Mouse (Mus musculus) liver, postnatal 0 days (tissue): Measurements from ENCODE around the gene Klhdc9. TPM values are rescaled to one million over a fixed set of nuclear protein-coding genes. Genes with fewer than 3 reads are reported as not detected.

ENCODE experiments used
- ATAC-seq: fragments of 200-750 bp; cut with Nextera tagmentation; 2 replicates; pipeline ENCODE4 v1.8.0; 2017; ENCODE audit warnings: mild to moderate bottlenecking, moderate library complexity
- DNase-seq: peaks from one replicate; pipeline ENCODE4 v3.0.0-alpha.2; 2016
- H3K27ac ChIP-seq: fragments of 300-500 bp; sonication (generic); 2 replicates; pipeline ENCODE4 v1.5.1; 2014; ENCODE audit warnings: antibody characterized with exemption, moderate library complexity, mild to moderate bottlenecking, low read depth
- H3K27me3 ChIP-seq: fragments of 300-500 bp; sonication (generic); 2 replicates; pipeline ENCODE4 v1.6.1; 2014; ENCODE audit warnings: low read length, control low read depth, mixed read lengths; ENCODE audit not compliant: insufficient read depth
- H3K36me3 ChIP-seq: fragments of 300-500 bp; sonication (generic); replicated peaks from 2 replicates; pipeline ENCODE4 v1.6.1; 2014; ENCODE audit warnings: mild to moderate bottlenecking, control low read depth, low read length, moderate library complexity, mixed read lengths; ENCODE audit not compliant: insufficient read depth
- H3K4me1 ChIP-seq: fragments of 300-500 bp; sonication (generic); 2 replicates; pipeline ENCODE4 v1.6.1; 2014; ENCODE audit warnings: antibody characterized with exemption, mild to moderate bottlenecking, control low read depth; ENCODE audit not compliant: insufficient read depth
- H3K4me2 ChIP-seq: fragments of 300-500 bp; sonication (generic); 2 replicates; pipeline ENCODE4 v1.6.1; 2014; ENCODE audit warnings: low read depth, mild to moderate bottlenecking, low read length, moderate library complexity, mixed read lengths
- H3K4me3 ChIP-seq: fragments of 300-500 bp; sonication (generic); 2 replicates; pipeline ENCODE4 v1.5.1; 2014; ENCODE audit warnings: low read depth, low read length
- H3K9ac ChIP-seq: fragments of 300-500 bp; sonication (generic); replicated peaks from 2 replicates; pipeline ENCODE4 v1.6.1; 2014; ENCODE audit warnings: mild to moderate bottlenecking, moderate library complexity
- H3K9me3 ChIP-seq: fragments of 300-500 bp; sonication (generic); 2 replicates; pipeline ENCODE4 v1.6.1; 2016; ENCODE audit warnings: mild to moderate bottlenecking, control low read depth, low read length, mixed read lengths
- CTCF ChIP-seq: sonication (generic); IDR thresholded peaks from 2 replicates; pipeline ENCODE4 v1.5.1; 2016; ENCODE audit warnings: antibody characterized with exemption, low read depth
- EP300 ChIP-seq: IDR thresholded peaks from 2 replicates; pipeline ENCODE4 v1.6.1; 2016; ENCODE audit warnings: antibody characterized with exemption, low read depth, mild to moderate bottlenecking
- WGBS: fragments of 180-500 bp; shearing (Covaris S2); extraction: QIAGEN DNeasy Blood & Tissue Kit; methylation state at CpG from one replicate; pipeline ENCODE4 v1.1.7; 2014; ENCODE audit not compliant: insufficient replicate concordance; 5-methylcytosine and 5-hydroxymethylcytosine counted together
- polyA plus RNA-seq: library from polyadenylated mRNA; unstranded; fragments of >200 nt; fragmentation: Nextera tagmentation; extraction: Ambion mirVana; gene quantifications from 2 replicates; pipeline ENCODE4 v1.2.1, GENCODE M21; 2015

The Klhdc9 gene
- polyA plus RNA-seq, 1 experiment from 2014 or later: 0.59 TPM

- 0 out of 2 replicates have a peak, but pooled peaks cover 4% of the 10 kb centered on the region for H3K36me3 ChIP-seq
- 88% methylated on average over 3 of the region's 3 CpGs for WGBS
- H3K27me3 ChIP-seq: no peaks in the 10 kb centered on the region
- TF ChIP-seq EP300 (no peak), CTCF (no peak)
- no peak for ATAC-seq
- peaks cover 22% of the 10 kb centered on the region for H3K4me1 ChIP-seq
- H3K4me3 ChIP-seq: no peak overlapping the region
- no peak overlapping the region for H3K27ac ChIP-seq
- H3K4me2 ChIP-seq: no peak overlapping the region
- no peaks in the 10 kb centered on the region; the same call in 1 of the 2 replicates for H3K9me3 ChIP-seq
- H3K9ac ChIP-seq: no peak overlapping the region
- no peak for DNase-seq
These were observed 11.9 kb downstream of the Klhdc9 start for GRCm38 (mm10) chr1:171348665-171349064.

GRCm38 (mm10) chr1:171346095-171346450 is 14.5 kb downstream of the Klhdc9 start:
- Histone ChIP-seq H3K27ac (peak overlapping the region; percentile 50), H3K36me3 (peaks cover 21% of the 10 kb centered on the region), H3K9ac (peak overlapping the region; percentile 75), H3K4me2 (peak overlapping the region; percentile 74), H3K9me3 (no peaks in the 10 kb centered on the region; the same call in 1 of the 2 replicates), H3K4me3 (peak overlapping the region; percentile 85), H3K4me1 (peaks cover 25% of the 10 kb centered on the region), H3K27me3 (no peaks in the 10 kb centered on the region)
- DNase-seq (no peak), ATAC-seq (peak; percentile 12)
- WGBS: under 1% methylated on average over 14 of the region's 14 CpGs
- TF ChIP-seq EP300 (no peak), CTCF (no peak)

GRCm38 (mm10) chr1:171345225-171346094 is 15.1 kb downstream of the Klhdc9 start, which contains the start of the genes Nit1 and Pfdn2:
TSS of gene Nit1 (minus strand) at chr1:171345646.
TSS of gene Pfdn2 (plus strand) at chr1:171345670.
- peak; percentile 94 for DNase-seq
- H3K4me1 ChIP-seq: peaks cover 20% of the 10 kb centered on the region
- 1% methylated on average over 53 of the region's 53 CpGs for WGBS

GRCm38 (mm10) chr1:171344715-171345114 is 15.9 kb downstream of the Klhdc9 start:
- Histone ChIP-seq H3K4me2 (peak overlapping the region; percentile 74), H3K9me3 (no peaks in the 10 kb centered on the region; the same call in 1 of the 2 replicates), H3K36me3 (peaks cover 28% of the 10 kb centered on the region), H3K27ac (peak overlapping the region; percentile 50), H3K27me3 (no peaks in the 10 kb centered on the region), H3K4me3 (peak overlapping the region; percentile 85), H3K4me1 (peaks cover 19% of the 10 kb centered on the region), H3K9ac (peak overlapping the region; percentile 75)
- ATAC-seq (peak; percentile 72), DNase-seq (no peak)
- WGBS: 64% methylated on average over 9 of the region's 9 CpGs
- TF ChIP-seq CTCF: no peak
- TF ChIP-seq EP300: no peak

More at GRCm38 (mm10) chr1:171345225-171346094, 15.1 kb downstream of the Klhdc9 start, which contains the start of the genes Nit1 and Pfdn2:
- TF ChIP-seq CTCF: no peak
- TF ChIP-seq EP300: 0 out of 2 replicates have a peak, but pooled peaks have one; percentile 15
- peak; percentile 88 for ATAC-seq
- Histone ChIP-seq H3K9ac (peak within 1 kb of the TSS; percentile 75), H3K4me3 (peak within 1 kb of the TSS; percentile 85), H3K27ac (peak within 1 kb of the TSS; percentile 50), H3K27me3 (no peaks in the 10 kb centered on the region), H3K4me2 (peak within 1 kb of the TSS; percentile 74), H3K9me3 (no peaks in the 10 kb centered on the region; the same call in 1 of the 2 replicates), H3K36me3 (peaks cover 26% of the 10 kb centered on the region)

- H3K9me3 ChIP-seq: no peaks in the 10 kb centered on the region; the same call in 1 of the 2 replicates
- peak; percentile 72 for ATAC-seq
- peak overlapping the region; percentile 50 for H3K27ac ChIP-seq
These were observed 16.5 kb downstream of the Klhdc9 start for GRCm38 (mm10) chr1:171343922-171344677.

More at GRCm38 (mm10) chr1:171343922-171344677, 16.5 kb downstream of the Klhdc9 start:
- H3K4me1 ChIP-seq: peaks cover 19% of the 10 kb centered on the region
- peak; percentile 71 for DNase-seq
- no peaks in the 10 kb centered on the region for H3K27me3 ChIP-seq
- peak overlapping the region; percentile 85; the same call in 1 of the 2 replicates for H3K4me3 ChIP-seq
- peaks cover 31% of the 10 kb centered on the region for H3K36me3 ChIP-seq
- peak overlapping the region; percentile 74 for H3K4me2 ChIP-seq
- 61% methylated on average over 8 of the region's 9 CpGs for WGBS
- TF ChIP-seq EP300: no peak
- no peak for TF ChIP-seq CTCF
- no peak overlapping the region for H3K9ac ChIP-seq
